Mouse (Mus musculus): Measurements from ENCODE around the gene Nup98. TPM values are rescaled to one million over a fixed set of nuclear protein-coding genes. Genes with fewer than 3 reads are reported as not detected.
A peak's percentile ranks its signal among the peaks of the same experiment; 100 is the strongest.

Nup98 gene
- total RNA-seq, 2 experiments from 2014 or later = 45.3 to 78.4 TPM

GRCm38 (mm10) chr7:102238686-102239286 is 28.8 kb upstream of the Nup98 start:
- no peak for ATAC-seq (replicated peaks; ENCODE audit: poor library complexity, severe bottlenecking)

GRCm38 (mm10) chr7:102233059-102233458 is 23.1 kb upstream of the Nup98 start:
- no peak; the same call in 1 of the 2 replicates for ATAC-seq (replicated peaks; ENCODE audit: poor library complexity, severe bottlenecking)

- no peak for ATAC-seq (replicated peaks; ENCODE audit: poor library complexity, severe bottlenecking)
Measured at GRCm38 (mm10) chr7:102229814-102230213, 19.8 kb upstream of the Nup98 start.

GRCm38 (mm10) chr7:102228049-102228670 is 18.2 kb upstream of the Nup98 start:
- no peak for ATAC-seq (replicated peaks; ENCODE audit: poor library complexity, severe bottlenecking)

- no peak for ATAC-seq (replicated peaks; ENCODE audit: poor library complexity, severe bottlenecking)
Measured at GRCm38 (mm10) chr7:102226051-102226450, 16.1 kb upstream of the Nup98 start.

- no peak for ATAC-seq (replicated peaks; ENCODE audit: poor library complexity, severe bottlenecking)
Measured at GRCm38 (mm10) chr7:102223883-102224738, 14.1 kb upstream of the Nup98 start.

- peak; percentile 92 for ATAC-seq (replicated peaks; ENCODE audit: poor library complexity, severe bottlenecking)
Measured at GRCm38 (mm10) chr7:102222830-102223556, 13.0 kb upstream of the Nup98 start.

GRCm38 (mm10) chr7:102222336-102222735 is 12.4 kb upstream of the Nup98 start:
- peak; percentile 86 for ATAC-seq (replicated peaks; ENCODE audit: poor library complexity, severe bottlenecking)

- no peak for ATAC-seq (replicated peaks; ENCODE audit: poor library complexity, severe bottlenecking)
Measured at GRCm38 (mm10) chr7:102221899-102222298, 11.9 kb upstream of the Nup98 start.

GRCm38 (mm10) chr7:102211071-102211470 is 1.1 kb upstream of the Nup98 start:
- no peak for ATAC-seq (replicated peaks; ENCODE audit: poor library complexity, severe bottlenecking)

GRCm38 (mm10) chr7:102208806-102209363 is 1.1 kb downstream of the Nup98 start:
- no peak for ATAC-seq (replicated peaks; ENCODE audit: poor library complexity, severe bottlenecking)

- no peak for ATAC-seq (replicated peaks; ENCODE audit: poor library complexity, severe bottlenecking)
Measured at GRCm38 (mm10) chr7:102205646-102206045, 4.3 kb downstream of the Nup98 start.

GRCm38 (mm10) chr7:102204296-102204857 is 5.6 kb downstream of the Nup98 start:
- peak; percentile 79 for ATAC-seq (replicated peaks; ENCODE audit: poor library complexity, severe bottlenecking)

GRCm38 (mm10) chr7:102200996-102201785 is 8.8 kb downstream of the Nup98 start:
- no peak for ATAC-seq (replicated peaks; ENCODE audit: poor library complexity, severe bottlenecking)

- no peak for ATAC-seq (replicated peaks; ENCODE audit: poor library complexity, severe bottlenecking)
Measured at GRCm38 (mm10) chr7:102200576-102200975, 9.4 kb downstream of the Nup98 start.

- ATAC-seq (replicated peaks; ENCODE audit: poor library complexity, severe bottlenecking) = no peak
Measured at GRCm38 (mm10) chr7:102192356-102192755, 17.6 kb downstream of the Nup98 start.

GRCm38 (mm10) chr7:102183849-102184248 is 26.1 kb downstream of the Nup98 start:
- ATAC-seq (replicated peaks; ENCODE audit: poor library complexity, severe bottlenecking) = no peak

- peak; percentile 25; the same call in 1 of the 2 replicates for ATAC-seq (replicated peaks; ENCODE audit: poor library complexity, severe bottlenecking)
Measured at GRCm38 (mm10) chr7:102170300-102170699, 39.7 kb downstream of the Nup98 start.

GRCm38 (mm10) chr7:102153691-102154090 is 56.3 kb downstream of the Nup98 start:
- ATAC-seq (replicated peaks; ENCODE audit: poor library complexity, severe bottlenecking) = peak; percentile 55
